Mouse (Mus musculus) ovary, postnatal 10 days (tissue): ENCODE data around the gene Gm20388.

Experiments used
- DNase-seq: peaks from one replicate; pipeline ENCODE4 v3.0.0; 2022; ENCODE audit warnings: low spot score

The Gm20388 gene

GRCm38 (mm10) chr8:123732332-123732731 is 3821.7 kb downstream of the Gm20388 start:
- DNase-seq, result no peak

GRCm38 (mm10) chr8:123734486-123734885 is 3823.8 kb downstream of the Gm20388 start:
- DNase-seq, result no peak

- DNase-seq, result no peak
Observed at GRCm38 (mm10) chr8:123736974-123737373, 3826.3 kb downstream of the Gm20388 start.

- no peak for DNase-seq
Observed at GRCm38 (mm10) chr8:123740263-123740662, 3829.6 kb downstream of the Gm20388 start.

GRCm38 (mm10) chr8:123741232-123741631 is 3830.6 kb downstream of the Gm20388 start:
- no peak for DNase-seq

- no peak for DNase-seq
Observed at GRCm38 (mm10) chr8:123746488-123746887, 3835.8 kb downstream of the Gm20388 start.

GRCm38 (mm10) chr8:123747772-123748171 is 3837.1 kb downstream of the Gm20388 start:
- DNase-seq, result no peak

- DNase-seq, result no peak
Observed at GRCm38 (mm10) chr8:123750171-123750693, 3839.6 kb downstream of the Gm20388 start.

- DNase-seq, result no peak
Observed at GRCm38 (mm10) chr8:123752773-123753468, 3842.3 kb downstream of the Gm20388 start.

- DNase-seq, result no peak
Observed at GRCm38 (mm10) chr8:123753604-123754375, 3843.1 kb downstream of the Gm20388 start.

GRCm38 (mm10) chr8:123754538-123755431 is 3844.1 kb downstream of the Gm20388 start:
- DNase-seq, result no peak

GRCm38 (mm10) chr8:123756901-123757300 is 3846.3 kb downstream of the Gm20388 start:
- no peak for DNase-seq

- DNase-seq, result no peak
Observed at GRCm38 (mm10) chr8:123758935-123759334, 3848.3 kb downstream of the Gm20388 start.

GRCm38 (mm10) chr8:123759933-123760332 is 3849.3 kb downstream of the Gm20388 start:
- no peak for DNase-seq

- DNase-seq, result no peak
Observed at GRCm38 (mm10) chr8:123760579-123760978, 3849.9 kb downstream of the Gm20388 start.

GRCm38 (mm10) chr8:123761266-123761882 is 3850.7 kb downstream of the Gm20388 start:
- no peak for DNase-seq

GRCm38 (mm10) chr8:123761883-123762270 is 3851.2 kb downstream of the Gm20388 start:
- no peak for DNase-seq

- no peak for DNase-seq
Observed at GRCm38 (mm10) chr8:123763355-123763754, 3852.7 kb downstream of the Gm20388 start.

- no peak for DNase-seq
Observed at GRCm38 (mm10) chr8:123764671-123765070, 3854.0 kb downstream of the Gm20388 start.

GRCm38 (mm10) chr8:123766516-123766915 is 3855.9 kb downstream of the Gm20388 start:
- DNase-seq, result no peak

- no peak for DNase-seq
Observed at GRCm38 (mm10) chr8:123767874-123768273, 3857.2 kb downstream of the Gm20388 start.
